8 mouse cellular contexts compared by ENCODE assay signal in genomic region chr9:98538713-98539360, GRCm38 (mm10). TPM values are rescaled to one million over a fixed set of nuclear protein-coding genes. Genes with fewer than 3 reads are reported as not detected.
A peak's percentile ranks its signal among the peaks of the same experiment; 100 is the strongest.
DNase-seq lines count a peak whose midpoint lies in the region; ATAC-seq lines count a peak whose summit lies in the region.

No protein-coding gene starts in this region.

- H3K4me2 ChIP-seq in hindbrain, embryonic 15.5 days, result peak overlapping the region; percentile 42

- peak overlapping the region; percentile 3; the same call in 1 of the 2 replicates for H3K4me3 ChIP-seq in hindbrain, embryonic 15.5 days

- 0 out of 2 replicates have a peak overlapping the region, but pooled peaks have one; percentile 33 for H3K9ac ChIP-seq in hindbrain, embryonic 15.5 days

- 6% methylated on average over 13 of the region's 13 CpGs for WGBS in hindbrain, embryonic 15.5 days

- peak; percentile 79 for DNase-seq in R1 (ENCODE audit: low read depth, low spot score)
- peak; percentile 81 to 85 for DNase-seq in cerebellum, postnatal 14 days
- DNase-seq in frontal cortex, postnatal 36 days (ENCODE audit: low spot score in 2 of 2), result peak; percentile 68 to 86
- DNase-seq in layer of hippocampus, postnatal 36 days, result peak; percentile 65 to 72
- DNase-seq in lung, postnatal 25 days (ENCODE audit: low spot score), result peak; percentile 63
- DNase-seq in retina, postnatal 7 days (ENCODE audit: low read depth, low spot score), result peak; percentile 51
- peak; percentile 33 to 77 for DNase-seq in urinary bladder, postnatal 4 days (ENCODE audit: low spot score in 2 of 2)

- no peaks in the 10 kb centered on the region for H3K36me3 ChIP-seq in hindbrain, embryonic 15.5 days

- peaks cover 8% of the 10 kb centered on the region for H3K4me1 ChIP-seq in hindbrain, embryonic 15.5 days (replicated peaks)

- peak; percentile 84 for ATAC-seq in hindbrain, embryonic 15.5 days (ENCODE audit: low FRiP score, low read depth)

- no peak overlapping the region for H3K27ac ChIP-seq in hindbrain, embryonic 15.5 days (replicated peaks)

- H3K9me3 ChIP-seq in hindbrain, embryonic 15.5 days, result no peaks in the 10 kb centered on the region

- peaks cover 6% of the 10 kb centered on the region; the same call in 1 of the 2 replicates for H3K27me3 ChIP-seq in hindbrain, embryonic 15.5 days

RNA-seq across cellular contexts. Expression of gene Copb2, which starts 24.7 kb away (rescaled TPM):
- polyA plus RNA-seq in hindbrain, embryonic 15.5 days (2015; fragmentation: Nextera tagmentation; extraction: Ambion mirVana), result 118 and 121 TPM in 2 replicates
- total RNA-seq in layer of hippocampus, postnatal 36 days (2021), result 10 to 100 TPM; 90.3 to 91.9 TPM

RNA-seq across cellular contexts. Expression of gene Rbp2, which starts 52.9 kb away (rescaled TPM):
- 0.35 and 1.1 TPM in 2 replicates for polyA plus RNA-seq in hindbrain, embryonic 15.5 days (2015; fragmentation: Nextera tagmentation; extraction: Ambion mirVana)
- total RNA-seq in layer of hippocampus, postnatal 36 days (2021), result not detected
